Mouse (Mus musculus) ES-E14 (cell line): ENCODE measurements around the gene Cd8a.

Experiments used
- CHD2 ChIP-seq: IDR thresholded peaks from 2 replicates; pipeline ENCODE4 v1.6.1; 2014; ENCODE audit warnings: mild to moderate bottlenecking, low read depth, low read length, inconsistent platforms
- HCFC1 ChIP-seq: IDR thresholded peaks from 2 replicates; pipeline ENCODE4 v1.6.1; 2012; ENCODE audit warnings: low read length, inconsistent platforms, borderline replicate concordance; ENCODE audit not compliant: insufficient read depth
- MAFK ChIP-seq: IDR thresholded peaks from 2 replicates; pipeline ENCODE4 v1.6.1; 2014; ENCODE audit warnings: mild to moderate bottlenecking, low read depth, low read length, inconsistent platforms; ENCODE audit not compliant: insufficient read depth
- ZC3H11A ChIP-seq: IDR thresholded peaks from 2 replicates; pipeline ENCODE4 v1.6.1; 2012; ENCODE audit warnings: low read depth, mild to moderate bottlenecking, inconsistent platforms, low read length, borderline replicate concordance

GRCm38 (mm10) chr6:71360751-71361150, 12.5 kb upstream of the Cd8a start:
- TF ChIP-seq HCFC1 (no peak), CHD2 (no peak), ZC3H11A (no peak), MAFK (no peak)
